Mouse (Mus musculus) neutrophil, adult 5-6 weeks (primary cell): ENCODE results near the gene H2afj. TPM values are rescaled to one million over a fixed set of nuclear protein-coding genes. Genes with fewer than 3 reads are reported as not detected.
A peak's percentile ranks its signal among the peaks of the same experiment; 100 is the strongest.

ENCODE experiments used
- ATAC-seq: fragments of 151-379, 151-347 bp; 2 replicates; pipeline ENCODE4 v1.8.0; 2017; ENCODE audit warnings: mild to moderate bottlenecking, moderate TSS enrichment; ENCODE audit not compliant: insufficient number of reproducible peaks, poor library complexity, low FRiP score, severe bottlenecking; ENCODE audit errors: extremely low read depth
- total RNA-seq: library from RNA; stranded (forward); fragments of 200-1000 nt; gene quantifications from 2 replicates; pipeline ENCODE4 v1.2.3, GENCODE M21; 2017

Gene H2afj
- total RNA-seq, 1 experiment from 2014 or later, result 56.9 TPM

- no peak for ATAC-seq
Observed at GRCm38 (mm10) chr6:136828681-136829080, 20.6 kb downstream of the H2afj start.

GRCm38 (mm10) chr6:136831712-136832111 lies 23.7 kb downstream of the H2afj start:
- ATAC-seq, result no peak

- no peak for ATAC-seq
Observed at GRCm38 (mm10) chr6:136835352-136835751, 27.3 kb downstream of the H2afj start, which contains the start of gene Smco3. Gene Smco3 (minus strand): TSS chr6:136835452.

- no peak for ATAC-seq
Observed at GRCm38 (mm10) chr6:136837323-136837722, 29.3 kb downstream of the H2afj start.

GRCm38 (mm10) chr6:136844903-136845302 lies 36.9 kb downstream of the H2afj start:
- no peak for ATAC-seq

DNA sequence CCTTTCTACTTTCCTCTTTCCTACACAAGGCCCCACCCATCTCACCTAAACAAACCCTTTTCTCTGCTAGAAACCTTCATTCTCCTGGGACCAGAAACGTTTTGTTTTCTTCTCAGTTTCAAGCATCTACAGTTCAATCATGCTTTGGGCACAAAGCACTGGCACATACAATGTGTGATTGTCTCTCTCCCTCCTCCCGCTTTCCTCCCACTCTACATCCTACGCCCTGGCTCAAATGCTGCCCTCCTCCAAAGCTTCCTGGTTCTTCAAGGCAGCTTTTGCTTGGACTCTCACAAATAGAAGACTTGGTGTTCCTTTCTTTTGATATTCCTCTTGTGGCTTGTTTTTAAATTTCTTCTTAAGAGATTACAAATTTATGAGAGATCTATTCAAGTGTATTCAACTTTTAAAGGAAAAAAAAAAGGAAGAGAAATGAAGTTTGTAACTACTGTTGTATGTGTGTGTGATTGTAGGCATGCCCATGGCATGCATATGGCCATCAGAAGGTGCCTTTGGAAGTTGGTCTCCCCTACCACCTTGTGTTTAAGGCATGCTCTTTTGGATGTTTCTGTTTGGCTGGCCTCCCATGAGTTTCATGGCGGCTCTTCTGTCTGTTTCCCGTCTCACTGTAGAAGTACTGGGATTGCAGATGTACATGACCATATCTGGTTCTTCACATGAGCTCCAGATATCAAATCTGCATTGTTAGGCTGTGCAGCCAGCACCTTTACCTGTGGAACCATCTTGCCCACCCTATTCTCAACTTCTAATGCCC lies 37.8 kb downstream of the H2afj start:
- ATAC-seq, result no peak

DNA sequence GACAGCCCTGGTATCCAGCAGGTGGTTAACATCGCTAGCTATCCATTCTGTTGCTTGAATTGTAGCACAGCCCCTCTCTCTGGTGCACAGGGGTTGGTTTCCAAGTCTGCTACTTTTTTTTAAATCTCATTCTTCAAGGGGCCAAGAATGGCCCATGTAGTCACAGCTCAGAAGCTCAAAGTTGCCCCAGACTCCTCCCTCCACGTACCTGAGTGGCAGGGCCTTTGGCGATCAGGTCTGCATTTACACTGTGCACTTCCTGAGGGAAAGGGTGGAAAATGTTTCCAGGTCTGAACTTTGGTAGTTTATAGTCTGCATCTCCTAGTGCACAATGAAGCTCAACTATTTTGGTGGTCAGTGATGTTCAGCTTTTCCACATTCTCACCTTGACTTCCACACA lies 39.2 kb downstream of the H2afj start:
- ATAC-seq, result no peak

DNA sequence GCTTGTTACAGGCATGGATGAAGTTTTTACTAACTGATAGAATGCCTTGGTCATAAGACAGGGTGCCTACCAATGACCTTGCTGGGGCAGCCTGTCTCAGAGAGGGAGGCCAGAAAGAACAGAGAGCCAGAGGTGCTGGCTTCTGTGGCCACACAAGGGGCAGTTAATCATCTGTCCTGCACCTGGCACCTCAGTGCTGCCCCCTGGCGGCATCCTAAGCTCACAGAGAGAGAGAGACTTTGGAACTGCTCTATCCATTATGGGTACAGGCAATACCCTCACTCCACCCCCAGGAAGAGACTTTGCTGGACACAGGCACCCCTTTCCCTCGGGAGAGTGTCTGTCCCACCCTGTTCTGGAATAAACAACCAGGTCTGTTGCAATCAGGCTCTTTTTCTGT lies 39.7 kb downstream of the H2afj start:
- peak; percentile 71 for ATAC-seq

DNA sequence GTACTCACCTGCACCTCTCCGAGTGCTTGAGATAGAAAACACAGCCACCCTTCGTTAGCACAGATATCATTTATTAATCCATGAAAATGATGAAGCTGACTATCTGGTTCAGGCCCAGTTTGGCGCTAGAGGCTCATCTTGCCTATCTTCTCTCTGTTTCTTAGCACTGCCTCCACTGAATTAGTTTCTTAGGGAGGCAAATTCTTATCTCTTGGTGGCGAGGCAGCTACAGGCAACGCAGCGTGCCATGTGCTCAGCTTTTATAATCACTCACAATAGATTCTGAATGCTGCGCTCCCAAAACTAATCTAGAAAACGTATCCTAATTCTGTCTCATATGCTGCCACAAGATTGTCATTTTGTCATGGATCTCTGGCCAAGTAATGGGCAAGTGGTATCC lies 40.4 kb downstream of the H2afj start:
- ATAC-seq, result no peak

- ATAC-seq, result no peak
Observed at GRCm38 (mm10) chr6:136848971-136849370, 40.9 kb downstream of the H2afj start.

- no peak for ATAC-seq
Observed at GRCm38 (mm10) chr6:136850267-136850666, 42.2 kb downstream of the H2afj start.

DNA sequence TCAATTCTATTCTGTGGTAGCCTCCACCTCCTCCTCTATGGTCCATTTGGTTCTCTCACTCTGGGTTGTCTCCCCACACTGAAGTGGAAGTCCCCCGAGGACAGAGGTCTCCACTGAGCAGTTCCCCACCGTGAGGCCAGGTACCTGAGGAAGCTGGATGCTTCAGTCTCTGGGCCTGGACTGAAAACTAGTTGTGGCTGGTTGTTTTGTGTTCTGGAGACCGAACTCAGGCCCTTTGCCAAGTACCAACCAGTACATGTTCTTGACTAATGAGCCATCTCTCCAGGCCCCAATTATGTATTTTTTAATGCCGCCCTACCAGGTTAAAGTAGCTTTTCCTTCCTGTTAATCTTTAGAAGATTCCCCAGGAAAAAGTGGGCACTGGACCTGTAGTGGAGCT lies 44.3 kb downstream of the H2afj start:
- ATAC-seq, result no peak

GRCm38 (mm10) chr6:136852762-136853161 lies 44.7 kb downstream of the H2afj start:
- ATAC-seq, result peak; percentile 23; the same call in 1 of the 2 replicates

DNA sequence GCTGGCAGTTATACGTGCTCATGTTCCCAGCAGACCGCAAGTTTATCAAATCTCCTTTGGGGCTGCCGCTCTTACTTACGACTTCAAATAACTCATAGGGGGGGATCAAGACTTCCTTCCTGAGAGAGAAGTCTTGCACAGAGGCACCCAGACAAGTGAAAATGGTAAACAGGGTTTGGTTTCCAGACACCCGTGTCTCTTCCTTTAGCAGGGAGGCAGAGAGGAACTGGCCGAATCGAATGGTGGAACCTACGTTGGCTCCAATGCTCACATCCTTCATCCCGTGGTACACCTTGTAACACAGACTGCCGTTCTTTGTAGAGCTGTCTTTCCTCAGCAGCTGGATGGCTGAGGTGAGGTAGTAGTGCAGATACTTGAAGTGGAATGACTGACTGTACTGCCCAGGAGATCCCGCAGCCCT lies 46.3 kb downstream of the H2afj start:
- peak; percentile 3; the same call in 1 of the 2 replicates for ATAC-seq

DNA sequence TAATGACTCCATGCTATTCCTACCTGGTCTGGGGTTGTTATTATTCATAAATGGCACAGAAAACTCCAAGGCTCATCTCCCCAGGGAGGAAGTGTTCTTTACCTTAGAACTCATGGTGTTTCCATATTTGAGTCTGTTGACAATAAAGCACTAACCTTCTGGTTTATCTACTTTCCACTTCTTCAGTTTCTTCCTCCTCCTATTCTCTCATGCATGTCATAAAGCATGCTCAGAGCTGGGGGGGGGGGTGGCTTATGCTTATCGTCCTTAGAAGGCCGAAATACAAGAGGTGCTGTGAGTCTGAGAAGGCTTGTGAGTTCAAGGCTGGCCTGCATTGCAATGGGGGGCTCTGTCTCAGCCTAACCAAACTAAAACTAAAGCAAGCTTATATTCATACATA lies 47.1 kb downstream of the H2afj start:
- ATAC-seq, result no peak

- ATAC-seq, result no peak
Observed at GRCm38 (mm10) chr6:136856071-136856636, 48.1 kb downstream of the H2afj start.

- ATAC-seq, result no peak
Observed at GRCm38 (mm10) chr6:136857186-136857872, 49.3 kb downstream of the H2afj start, which contains the start of gene Art4. Gene Art4 (minus strand): TSS chr6:136857733.

GRCm38 (mm10) chr6:136857873-136858260 lies 49.8 kb downstream of the H2afj start:
- ATAC-seq, result no peak

GRCm38 (mm10) chr6:136858420-136858819 lies 50.4 kb downstream of the H2afj start:
- ATAC-seq, result no peak
